Mouse (Mus musculus) gastrocnemius, postnatal 25 days (tissue): ENCODE measurements at regions not wholly inside any gene's neighbourhood (a gene's known extent, or its start where the extent isn't known, plus 50 kb on each side); places are given as distances from the start of the nearest gene placed in this dataset.
"Not testable (repeated sequence)": the region's sequence is repeated elsewhere in the genome, so short reads cannot be mapped to it uniquely, and the experiment has no call there.

Experiments used
- DNase-seq: peaks from one replicate; pipeline ENCODE4 v3.0.0; 2022

DNA sequence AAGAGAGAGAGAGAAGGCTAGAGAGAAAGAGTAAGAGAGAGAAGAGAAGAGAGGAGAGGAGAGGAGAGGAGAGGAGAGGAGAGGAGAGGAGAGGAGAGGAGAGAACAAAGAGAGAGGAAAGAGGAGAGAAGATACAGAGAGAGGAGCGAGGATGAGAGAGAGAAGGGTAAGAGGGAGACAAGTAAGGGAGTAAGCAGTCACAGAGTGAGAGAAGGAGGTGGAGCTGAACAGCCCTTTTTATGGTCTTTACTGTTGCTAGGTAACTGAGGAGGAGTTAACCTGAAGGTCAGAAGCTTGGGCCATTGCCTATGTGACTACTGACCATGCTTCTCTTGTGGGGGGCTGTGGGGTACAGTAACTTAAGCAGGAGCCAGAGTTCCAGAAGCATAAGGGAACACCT lies 430.2 kb downstream of the 1190002N15Rik start:
- DNase-seq: not testable (repeated sequence)

- DNase-seq: no peak
Measured at GRCm38 (mm10) chr9:94104669-94105068, 433.2 kb downstream of the 1190002N15Rik start.

GRCm38 (mm10) chr9:94101958-94102357 lies 435.9 kb downstream of the 1190002N15Rik start:
- DNase-seq: no peak

DNA sequence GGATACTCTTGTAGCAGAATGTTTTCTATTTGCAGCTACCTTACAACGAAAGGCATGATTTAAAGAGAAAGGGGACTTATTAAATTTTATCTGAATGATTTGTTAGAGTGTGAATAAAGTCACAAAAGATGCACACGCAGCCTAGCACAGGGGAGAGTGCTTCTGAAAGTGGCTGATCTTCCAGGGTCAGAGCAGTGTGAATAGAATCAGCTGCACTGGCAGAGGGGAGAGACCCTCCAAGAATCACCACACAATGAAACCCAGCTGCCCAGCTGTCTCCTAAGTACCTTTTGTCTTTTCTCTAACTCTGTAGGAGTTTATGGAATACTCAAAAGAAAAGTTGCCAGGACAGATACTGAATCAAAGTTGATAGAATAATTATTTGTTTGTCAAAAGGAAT lies 443.1 kb downstream of the 1190002N15Rik start:
- DNase-seq: no peak

DNA sequence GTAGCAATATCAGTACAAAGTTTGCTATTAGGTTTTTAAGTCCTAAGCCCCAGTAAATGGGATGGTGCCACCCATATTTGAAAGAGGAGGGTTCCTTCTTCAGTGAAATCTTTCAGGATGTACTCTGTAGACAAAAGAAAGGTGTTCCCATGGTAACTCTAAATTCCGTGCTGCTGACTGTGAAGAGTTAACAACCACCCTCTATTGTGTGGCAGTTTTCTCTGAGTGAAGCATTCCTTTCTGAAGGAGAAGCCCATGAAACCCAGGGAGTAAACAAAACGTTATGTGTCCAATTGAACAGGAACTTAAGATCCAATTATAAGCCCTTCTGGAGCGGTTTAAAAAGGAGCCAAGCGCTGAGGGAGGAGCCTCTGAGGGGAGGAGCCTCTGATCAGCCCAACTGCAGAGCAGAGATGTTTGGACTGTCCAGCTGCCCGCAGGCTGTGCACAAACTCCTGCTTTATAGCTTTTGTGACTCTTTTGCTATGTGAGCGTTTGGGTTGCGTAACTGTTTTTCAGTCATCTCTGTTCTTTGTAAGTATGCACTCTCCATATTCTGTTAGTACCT lies 446.1 kb downstream of the 1190002N15Rik start:
- no peak for DNase-seq

GRCm38 (mm10) chr9:94089759-94090158 lies 448.1 kb downstream of the 1190002N15Rik start:
- no peak for DNase-seq

DNA sequence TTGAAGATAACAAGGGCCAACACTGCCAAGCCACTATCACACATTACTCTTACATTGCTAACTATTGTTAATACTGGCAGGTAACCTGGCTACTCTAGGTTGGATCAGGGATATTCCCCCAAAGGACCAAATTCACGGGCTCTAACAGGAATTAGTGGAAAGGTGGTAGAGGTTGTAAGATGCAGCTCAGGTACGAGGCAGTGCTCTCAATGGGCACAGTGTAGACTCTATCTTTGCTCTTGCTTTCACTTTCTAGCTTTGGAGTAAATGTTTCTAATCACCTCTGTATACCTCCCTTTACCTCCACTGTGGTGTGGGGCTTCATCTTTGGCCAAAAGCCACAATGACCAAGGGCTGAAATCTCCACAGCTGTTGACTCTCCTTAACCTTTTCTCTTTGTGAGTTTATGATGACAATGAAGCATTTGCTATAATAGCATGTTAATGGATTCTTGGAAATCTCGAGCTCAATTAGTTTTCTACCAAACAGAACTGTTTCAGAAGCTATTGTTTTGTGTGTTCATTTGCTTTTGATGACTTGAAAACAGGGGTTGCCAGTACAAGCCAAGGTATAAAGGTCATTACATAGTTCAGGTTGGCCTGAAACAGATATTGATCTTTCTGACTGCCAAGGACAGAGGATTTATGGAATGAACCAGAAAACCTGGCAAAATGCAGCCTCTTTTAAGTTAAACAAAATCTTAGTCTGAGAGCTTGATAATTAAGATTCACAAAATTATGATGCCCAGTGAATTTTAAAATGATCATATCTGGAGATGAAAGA lies 454.1 kb downstream of the 1190002N15Rik start:
- no peak for DNase-seq

- DNase-seq: no peak
Measured at GRCm38 (mm10) chr9:94074904-94075303, 463.0 kb downstream of the 1190002N15Rik start.

DNA sequence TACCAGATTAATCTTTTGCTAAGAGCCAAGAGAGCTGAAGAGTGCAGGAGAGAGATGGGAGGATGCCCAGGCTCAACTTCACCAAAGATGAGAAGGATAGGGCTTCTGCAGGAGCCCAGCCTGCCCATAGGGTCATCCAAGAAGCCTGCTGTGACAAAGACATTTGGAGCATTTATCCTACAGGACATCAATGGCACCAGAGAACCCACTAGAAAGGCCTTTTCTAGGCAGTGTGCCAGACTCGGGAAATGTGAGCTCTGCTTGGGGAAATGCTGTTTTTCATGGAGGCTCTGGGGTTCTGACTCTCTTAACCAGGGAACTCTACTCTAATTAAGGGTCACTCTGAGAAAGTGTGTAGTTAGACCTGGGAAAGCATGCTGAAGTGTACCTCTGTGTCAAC lies 470.8 kb downstream of the 1190002N15Rik start:
- DNase-seq: no peak

GRCm38 (mm10) chr9:94053229-94053628 lies 484.7 kb downstream of the 1190002N15Rik start:
- no peak for DNase-seq

DNA sequence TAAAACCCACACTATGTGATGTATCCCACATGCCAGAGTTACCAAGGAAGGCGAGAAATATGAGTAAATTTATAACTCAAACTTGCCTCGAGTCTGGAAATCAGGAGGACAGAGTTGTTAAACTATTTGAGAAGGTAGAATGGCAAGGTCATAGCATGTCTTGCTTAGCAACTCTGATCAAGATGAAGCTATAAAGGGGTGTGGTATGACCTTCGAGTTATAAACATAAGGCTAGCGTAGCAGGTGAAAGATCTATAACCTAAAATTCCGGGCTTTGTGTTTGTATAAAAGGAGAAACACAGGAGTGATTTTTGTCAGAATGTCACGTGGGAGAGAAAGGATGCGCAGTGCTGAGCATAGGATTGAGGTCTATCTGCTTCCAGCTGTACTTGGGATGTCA lies 490.0 kb downstream of the 1190002N15Rik start:
- no peak for DNase-seq

GRCm38 (mm10) chr9:94045462-94046126 lies 492.3 kb downstream of the 1190002N15Rik start:
- DNase-seq: no peak

- DNase-seq: no peak
Measured at GRCm38 (mm10) chr9:94023761-94024160, 514.1 kb downstream of the 1190002N15Rik start.

DNA sequence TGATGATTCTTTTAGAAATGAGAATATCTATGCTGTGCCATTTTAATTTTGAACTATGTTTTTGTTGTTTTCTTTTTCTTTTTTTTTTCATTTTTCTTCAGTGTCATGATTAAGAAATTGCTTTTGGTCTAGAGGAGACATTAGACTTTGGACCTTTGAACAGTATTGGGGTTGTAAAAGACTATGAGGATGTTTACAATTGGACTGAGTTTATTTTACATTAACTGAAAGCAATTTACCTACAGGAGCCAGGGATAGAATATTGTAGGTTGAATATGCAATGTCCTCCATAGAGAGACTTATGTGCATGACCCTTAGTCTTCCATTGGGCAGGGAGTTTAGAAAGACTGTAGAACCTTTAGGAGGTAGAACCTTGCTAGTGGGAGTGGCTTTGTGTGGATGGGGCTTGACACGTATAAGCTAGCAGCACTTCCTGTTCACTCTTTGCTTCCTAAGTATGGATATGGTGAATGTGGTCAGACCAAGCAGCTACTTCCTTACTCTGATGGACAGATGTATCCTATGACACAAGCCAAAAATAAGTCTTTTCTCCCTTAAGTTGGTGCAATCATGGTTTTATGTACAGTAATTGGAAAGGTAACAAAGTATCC lies 516.5 kb downstream of the 1190002N15Rik start:
- DNase-seq: no peak

GRCm38 (mm10) chr9:94016747-94017487 lies 521.0 kb downstream of the 1190002N15Rik start:
- DNase-seq: no peak

- DNase-seq: no peak
Measured at GRCm38 (mm10) chr9:93992216-93992615, 545.7 kb downstream of the 1190002N15Rik start.

- no peak for DNase-seq
Measured at GRCm38 (mm10) chr9:93991141-93991540, 546.7 kb downstream of the 1190002N15Rik start.

GRCm38 (mm10) chr9:93981136-93981535 lies 556.7 kb downstream of the 1190002N15Rik start:
- DNase-seq: no peak

DNA sequence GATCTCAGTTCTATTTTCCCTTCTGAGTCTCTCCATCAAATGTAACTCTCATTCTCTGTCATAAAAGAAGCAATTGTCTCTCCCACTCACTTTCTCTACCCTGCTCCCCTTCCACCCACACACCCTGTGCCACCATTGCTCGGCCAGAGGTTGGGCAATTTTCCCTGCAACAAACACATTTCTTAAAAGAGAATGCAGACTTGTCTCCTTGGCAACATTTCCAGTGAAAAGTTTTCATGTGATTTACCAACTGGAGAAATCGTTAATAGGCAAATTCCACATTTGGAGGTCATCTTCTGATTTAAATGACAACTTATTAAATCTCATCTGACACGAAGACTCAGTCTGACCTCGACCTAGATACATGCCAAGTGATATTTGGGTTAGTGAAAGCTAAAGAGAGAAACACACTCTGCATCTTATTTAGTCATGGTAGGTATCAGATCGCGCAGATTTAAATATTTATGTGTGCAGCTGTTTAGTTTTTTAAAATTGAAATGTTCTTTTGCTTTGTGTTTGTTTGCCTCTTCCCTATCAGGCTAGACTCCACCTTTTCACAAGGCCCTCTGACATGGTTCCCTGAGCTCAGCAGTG lies 568.1 kb downstream of the 1190002N15Rik start:
- DNase-seq: no peak

DNA sequence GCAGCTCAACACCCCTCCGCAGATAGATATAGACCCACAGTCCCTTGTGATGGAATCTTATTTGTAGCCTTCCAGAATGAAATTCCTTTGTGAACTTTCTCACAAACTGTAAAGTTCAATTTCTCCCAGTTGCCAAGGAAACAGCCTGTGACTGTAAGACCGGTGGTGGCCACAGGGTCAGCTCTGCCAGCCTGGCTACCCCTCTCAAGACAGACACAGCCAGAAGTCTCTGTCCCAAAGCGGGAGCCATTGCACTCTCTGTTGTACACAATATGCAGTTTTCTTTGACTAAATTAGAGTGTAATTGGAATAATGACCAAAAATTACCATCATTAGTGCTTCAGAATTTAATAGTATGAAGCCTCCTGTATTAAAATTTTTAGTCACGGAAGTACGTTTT lies 568.8 kb downstream of the 1190002N15Rik start:
- DNase-seq: no peak

GRCm38 (mm10) chr9:93955235-93956040 lies 582.4 kb downstream of the 1190002N15Rik start:
- no peak for DNase-seq
